Mouse (Mus musculus): ENCODE data around the gene Pp2d1. TPM values are rescaled to one million over a fixed set of nuclear protein-coding genes. Genes with fewer than 3 reads are reported as not detected.
A peak's percentile ranks its signal among the peaks of the same experiment; 100 is the strongest.
"Not testable (repeated sequence)": the region's sequence is repeated elsewhere in the genome, so short reads cannot be mapped to it uniquely, and the experiment has no call there.

Gene Pp2d1
- polyA plus RNA-seq (2012; rRNA removed): not detected in 2 replicates

DNA sequence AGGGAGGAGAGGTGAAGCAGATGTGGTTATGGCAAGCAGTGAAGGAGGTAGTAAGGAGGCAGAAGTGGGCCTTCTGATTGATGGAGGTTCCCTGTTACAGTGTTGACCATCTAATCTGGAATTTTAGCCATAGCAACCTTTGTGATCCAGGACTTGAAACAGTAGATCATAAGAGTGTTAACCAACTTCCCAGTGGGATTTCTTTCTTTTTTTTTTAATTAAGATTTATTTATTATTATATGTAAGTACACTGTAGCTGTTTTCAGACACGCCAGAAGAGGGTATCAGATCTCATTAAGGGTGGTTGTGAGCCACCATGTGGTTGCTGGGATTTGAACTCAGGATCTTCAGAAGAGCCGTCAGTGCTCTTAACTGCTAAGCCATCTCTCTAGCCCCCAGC lies at the start of gene Pp2d1:
TSS of gene Pp2d1 (minus strand) at position 101 of the 400 bp plus-strand sequence.
- H3K4me1 ChIP-seq (ENCODE audit: control insufficient read depth, insufficient read depth, insufficient read length); H3K4me3 ChIP-seq (ENCODE audit: extremely low read depth, insufficient read depth, insufficient read length); DNase-seq (ENCODE audit: low read depth in 1 of 2, low spot score in 2 of 2); H3K27me3 ChIP-seq (ENCODE audit: control insufficient read depth, insufficient read depth, low read length); H3K27ac ChIP-seq (ENCODE audit: insufficient read depth, low read length); H3K36me3 ChIP-seq (ENCODE audit: control insufficient read depth, insufficient read depth, low read length): not testable (repeated sequence)
- 90% methylated on average over 2 of the region's 2 CpGs for WGBS

DNA sequence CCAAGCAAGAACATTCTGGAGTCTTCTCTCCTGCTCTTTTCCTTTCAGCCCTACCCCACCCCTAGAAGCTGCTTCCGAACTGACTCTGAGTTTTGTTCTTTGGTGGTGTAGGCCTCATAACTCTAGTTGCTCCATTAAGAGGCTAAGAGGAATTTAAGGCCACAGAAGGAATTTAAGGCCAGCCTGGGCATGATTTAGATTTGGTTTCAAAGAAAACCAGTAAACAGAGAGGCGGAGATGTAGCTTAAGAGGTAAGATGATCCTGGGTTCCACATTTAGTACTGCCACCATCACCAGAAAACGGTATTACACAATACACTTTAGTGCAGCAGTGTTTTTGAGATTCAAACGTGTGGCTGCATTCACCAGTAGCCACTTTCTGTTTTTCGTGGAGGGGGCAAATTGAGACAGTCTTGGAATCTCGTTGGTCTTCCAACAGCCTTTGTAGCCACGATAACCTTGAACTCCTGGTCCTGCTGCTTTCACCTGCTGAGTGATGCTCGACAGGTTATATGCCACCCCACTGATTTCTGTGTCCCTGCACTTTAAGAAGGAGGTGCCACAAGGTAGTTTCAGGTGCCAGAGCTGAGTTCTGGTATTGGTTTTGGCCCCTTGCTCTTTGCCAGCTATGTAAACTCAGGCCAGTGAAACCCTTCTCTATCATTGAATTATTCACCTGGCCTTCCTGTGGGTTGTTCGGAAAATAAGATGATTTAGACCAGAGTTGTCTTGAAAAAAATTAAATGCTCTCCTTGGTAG lies 49.0 kb upstream of the Pp2d1 start:
- Histone ChIP-seq H3K4me1 (ENCODE audit: control insufficient read depth, insufficient read depth, insufficient read length) (peaks cover 16% of the 10 kb centered on the region; the same call in 1 of the 2 replicates), H3K27ac (ENCODE audit: insufficient read depth, low read length) (peak overlapping the region; percentile 11; the same call in 1 of the 2 replicates), H3K36me3 (ENCODE audit: control insufficient read depth, insufficient read depth, low read length) (peaks cover 5% of the 10 kb centered on the region; the same call in 1 of the 2 replicates), H3K27me3 (ENCODE audit: control insufficient read depth, insufficient read depth, low read length) (no peaks in the 10 kb centered on the region), H3K4me3 (ENCODE audit: extremely low read depth, insufficient read depth, insufficient read length) (no peak overlapping the region)
- no peak for TF ChIP-seq CTCF (IDR thresholded peaks at IDR 0.05; ENCODE audit: extremely low read depth, insufficient read depth, insufficient read length, insufficient replicate concordance)
- no peak for TF ChIP-seq POLR2A (IDR thresholded peaks at IDR 0.05; ENCODE audit: low read depth, low read length)
- no peak for DNase-seq (ENCODE audit: low read depth in 1 of 2, low spot score in 2 of 2)
- 60% methylated on average over 9 of the region's 9 CpGs for WGBS

DNA sequence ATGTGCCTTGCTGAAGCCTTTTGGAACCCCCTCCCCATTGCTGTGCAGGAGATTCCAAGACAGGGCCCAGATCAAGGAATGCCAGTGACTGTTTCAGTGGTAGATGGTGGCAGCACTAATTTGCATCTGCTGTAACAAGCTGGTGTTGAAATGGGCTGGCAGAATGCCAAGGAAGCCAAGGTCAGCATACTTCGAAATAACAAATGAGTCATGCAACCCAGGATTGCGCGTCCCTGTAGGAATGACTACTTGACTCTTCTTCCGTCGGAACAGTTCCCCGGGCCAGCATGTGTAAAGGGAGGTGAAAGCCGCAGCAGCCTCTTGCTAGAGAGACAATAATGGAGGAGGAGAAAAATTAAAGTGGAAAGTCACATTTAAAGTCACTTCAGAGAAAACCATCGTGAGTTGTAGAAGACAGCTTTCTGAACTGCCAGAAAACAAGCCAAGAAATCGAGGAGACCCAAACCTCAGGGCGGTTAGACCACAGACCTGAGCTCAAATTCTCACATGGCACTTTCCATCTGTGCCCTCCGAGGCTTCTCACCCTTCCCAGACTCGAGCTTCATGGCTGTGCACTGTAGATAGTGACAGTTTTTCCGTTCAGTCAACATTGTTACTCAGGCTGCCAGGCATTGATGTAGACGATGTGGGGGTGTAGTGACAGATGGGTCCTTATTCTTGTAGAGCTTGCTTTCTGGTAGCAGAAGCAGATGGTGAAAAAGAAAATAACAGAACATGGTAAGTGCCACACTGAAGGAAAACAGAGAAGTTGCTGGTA lies 48.0 kb upstream of the Pp2d1 start:
- 5% methylated on average over 14 of the region's 14 CpGs for WGBS
- peak overlapping the region; percentile 49 for H3K27ac ChIP-seq (ENCODE audit: insufficient read depth, low read length)
- no peaks in the 10 kb centered on the region for H3K27me3 ChIP-seq (ENCODE audit: control insufficient read depth, insufficient read depth, low read length)
- H3K4me3 ChIP-seq (ENCODE audit: extremely low read depth, insufficient read depth, insufficient read length): no peak overlapping the region
- H3K4me1 ChIP-seq (ENCODE audit: control insufficient read depth, insufficient read depth, insufficient read length): peaks cover 20% of the 10 kb centered on the region
- H3K36me3 ChIP-seq (ENCODE audit: control insufficient read depth, insufficient read depth, low read length): peaks cover 5% of the 10 kb centered on the region; the same call in 1 of the 2 replicates
- no peak for TF ChIP-seq CTCF (IDR thresholded peaks at IDR 0.05; ENCODE audit: extremely low read depth, insufficient read depth, insufficient read length, insufficient replicate concordance)
- TF ChIP-seq POLR2A (IDR thresholded peaks at IDR 0.05; ENCODE audit: low read depth, low read length): no peak
- peak; percentile 42 to 46 for DNase-seq (ENCODE audit: low read depth in 1 of 2, low spot score in 2 of 2)

DNA sequence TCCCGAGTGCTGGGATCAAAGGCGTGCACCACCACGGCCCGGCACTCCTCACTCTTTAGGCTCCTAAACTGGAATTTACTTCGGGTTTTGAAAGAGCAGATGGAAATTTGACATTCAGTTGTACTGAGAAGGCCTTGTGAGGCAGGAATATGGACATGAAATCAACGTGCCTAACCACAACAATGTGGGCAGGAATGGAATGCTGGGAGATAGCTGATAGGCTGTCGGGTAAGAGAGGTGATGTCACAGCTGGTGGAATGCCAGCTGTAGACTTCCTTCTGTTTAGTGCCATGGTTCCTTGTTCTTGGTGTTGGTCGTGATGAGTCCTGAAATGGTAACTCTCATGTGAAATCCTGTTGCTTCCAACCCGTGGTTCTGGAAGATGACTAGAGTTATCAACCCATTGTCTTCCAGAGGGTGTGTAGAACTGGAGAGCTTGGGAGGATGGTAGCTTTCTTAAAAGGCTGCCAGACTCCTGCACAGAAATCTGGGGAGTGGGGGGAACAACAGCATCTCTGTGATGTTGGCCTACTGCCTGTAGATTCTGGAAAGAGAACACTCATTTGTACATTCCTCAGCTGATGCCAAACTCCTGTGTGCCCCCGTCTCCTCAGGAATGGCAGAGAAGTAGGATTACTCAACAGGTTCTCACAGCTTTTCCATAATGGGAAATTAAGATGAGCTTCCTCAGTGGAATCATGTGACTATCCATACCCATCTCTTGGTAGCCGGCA lies 44.8 kb upstream of the Pp2d1 start:
- peaks cover 5% of the 10 kb centered on the region; the same call in 1 of the 2 replicates for H3K36me3 ChIP-seq (ENCODE audit: control insufficient read depth, insufficient read depth, low read length)
- 81% methylated on average over 11 of the region's 11 CpGs for WGBS
- H3K4me1 ChIP-seq (ENCODE audit: control insufficient read depth, insufficient read depth, insufficient read length): peaks cover 21% of the 10 kb centered on the region
- no peak for DNase-seq (ENCODE audit: low read depth in 1 of 2, low spot score in 2 of 2)
- H3K4me3 ChIP-seq (ENCODE audit: extremely low read depth, insufficient read depth, insufficient read length): no peak overlapping the region
- no peaks in the 10 kb centered on the region for H3K27me3 ChIP-seq (ENCODE audit: control insufficient read depth, insufficient read depth, low read length)
- TF ChIP-seq CTCF (IDR thresholded peaks at IDR 0.05; ENCODE audit: extremely low read depth, insufficient read depth, insufficient read length, insufficient replicate concordance): no peak
- no peak for TF ChIP-seq POLR2A (IDR thresholded peaks at IDR 0.05; ENCODE audit: low read depth, low read length)
- no peak overlapping the region for H3K27ac ChIP-seq (ENCODE audit: insufficient read depth, low read length)

DNA sequence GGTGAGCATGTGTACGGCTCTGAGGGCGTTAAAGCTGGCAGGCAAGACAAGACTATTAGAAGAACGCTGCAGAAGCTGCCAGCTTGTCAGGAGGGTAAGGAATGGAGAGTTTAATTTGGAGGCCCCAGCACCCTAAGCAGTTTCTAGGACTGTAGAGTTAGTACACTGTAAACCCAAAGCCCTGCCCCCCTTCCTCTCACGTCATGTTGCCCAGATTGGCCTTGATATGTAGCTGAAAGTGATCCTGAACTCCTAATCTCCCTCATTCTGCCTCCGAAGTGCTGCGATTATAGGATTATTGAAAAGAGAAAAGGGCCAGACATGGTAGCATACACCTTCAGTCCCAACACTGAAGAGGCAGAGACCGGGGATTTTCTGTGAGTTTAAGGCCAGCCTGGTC lies 43.6 kb upstream of the Pp2d1 start:
- Histone ChIP-seq H3K4me3 (ENCODE audit: extremely low read depth, insufficient read depth, insufficient read length) (no peak overlapping the region), H3K27ac (ENCODE audit: insufficient read depth, low read length) (no peak overlapping the region), H3K4me1 (ENCODE audit: control insufficient read depth, insufficient read depth, insufficient read length) (peaks cover 22% of the 10 kb centered on the region), H3K27me3 (ENCODE audit: control insufficient read depth, insufficient read depth, low read length) (no peaks in the 10 kb centered on the region), H3K36me3 (ENCODE audit: control insufficient read depth, insufficient read depth, low read length) (peaks cover 5% of the 10 kb centered on the region; the same call in 1 of the 2 replicates)
- TF ChIP-seq POLR2A (IDR thresholded peaks at IDR 0.05; ENCODE audit: low read depth, low read length) (no peak), CTCF (IDR thresholded peaks at IDR 0.05; ENCODE audit: extremely low read depth, insufficient read depth, insufficient read length, insufficient replicate concordance) (no peak)
- DNase-seq (ENCODE audit: low read depth in 1 of 2, low spot score in 2 of 2): no peak
- WGBS: 96% methylated on average over 7 of the region's 7 CpGs

DNA sequence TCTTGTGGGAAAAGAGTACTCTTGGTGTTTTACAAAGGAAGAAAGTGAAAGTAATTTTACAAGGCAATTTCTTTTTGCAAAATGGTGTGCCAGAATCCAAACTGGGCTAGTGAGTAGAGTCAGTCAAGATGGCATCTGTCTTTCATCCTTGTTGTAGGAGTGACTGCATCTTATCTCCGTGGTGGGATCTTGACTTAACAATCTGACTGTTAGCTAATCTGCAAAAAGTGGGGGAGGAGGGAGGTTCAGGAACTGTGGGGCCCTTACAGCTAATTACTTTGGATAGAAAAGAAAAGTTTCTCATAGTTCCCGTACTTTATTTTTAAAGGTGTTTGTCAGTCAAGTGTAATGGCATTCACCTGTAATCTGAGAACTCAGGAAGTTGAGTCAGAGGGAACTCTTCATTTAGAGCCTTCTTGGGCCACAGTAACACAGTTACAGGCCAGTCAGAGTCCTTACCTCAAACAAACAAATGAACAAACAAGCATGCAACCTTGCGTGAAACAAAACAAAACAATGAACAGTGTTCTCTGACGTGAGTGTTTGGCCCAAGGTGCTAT lies 42.9 kb upstream of the Pp2d1 start:
- H3K4me1 ChIP-seq (ENCODE audit: control insufficient read depth, insufficient read depth, insufficient read length): peaks cover 16% of the 10 kb centered on the region
- 66% methylated on average over 4 of the region's 4 CpGs for WGBS
- TF ChIP-seq CTCF (IDR thresholded peaks at IDR 0.05; ENCODE audit: extremely low read depth, insufficient read depth, insufficient read length, insufficient replicate concordance) (no peak), POLR2A (IDR thresholded peaks at IDR 0.05; ENCODE audit: low read depth, low read length) (no peak)
- DNase-seq (ENCODE audit: low read depth in 1 of 2, low spot score in 2 of 2): no peak
- H3K27ac ChIP-seq (ENCODE audit: insufficient read depth, low read length): no peak overlapping the region
- H3K4me3 ChIP-seq (ENCODE audit: extremely low read depth, insufficient read depth, insufficient read length): no peak overlapping the region
- H3K36me3 ChIP-seq (ENCODE audit: control insufficient read depth, insufficient read depth, low read length): peaks cover 5% of the 10 kb centered on the region; the same call in 1 of the 2 replicates
- H3K27me3 ChIP-seq (ENCODE audit: control insufficient read depth, insufficient read depth, low read length): no peaks in the 10 kb centered on the region
